Mouse (Mus musculus) forebrain, embryonic 11.5 days (tissue): ENCODE data around the gene Cldn5. TPM values are rescaled to one million over a fixed set of nuclear protein-coding genes. Genes with fewer than 3 reads are reported as not detected.

Source experiments
- ATAC-seq: fragments of 200-750 bp; cut with Nextera tagmentation; replicated peaks from 2 replicates; pipeline ENCODE4 v1.8.0; 2017; ENCODE audit warnings: moderate TSS enrichment; ENCODE audit not compliant: low FRiP score
- DNase-seq: peaks from one replicate; pipeline ENCODE4 v3.0.0-alpha.2; 2017; ENCODE audit warnings: low spot score
- H3K27ac ChIP-seq: fragments of 300-500 bp; sonication (generic); 2 replicates; pipeline ENCODE4 v1.5.1; 2014; ENCODE audit warnings: low read depth, low read length
- H3K27me3 ChIP-seq: fragments of 300-500 bp; sonication (generic); 2 replicates; pipeline ENCODE4 v1.6.1; 2014; ENCODE audit warnings: mild to moderate bottlenecking, low read length, mixed read lengths; ENCODE audit not compliant: control insufficient read depth, insufficient read depth
- H3K36me3 ChIP-seq: fragments of 300-500 bp; sonication (generic); 2 replicates; pipeline ENCODE4 v1.6.1; 2014; ENCODE audit warnings: mild to moderate bottlenecking, low read length, moderate library complexity, mixed read lengths; ENCODE audit not compliant: control insufficient read depth, insufficient read depth
- H3K4me1 ChIP-seq: fragments of 300-500 bp; sonication (generic); replicated peaks from 2 replicates; pipeline ENCODE4 v1.6.1; 2014; ENCODE audit warnings: low read length, mixed read lengths; ENCODE audit not compliant: control insufficient read depth, insufficient read depth
- H3K4me2 ChIP-seq: fragments of 300-500 bp; sonication (generic); 2 replicates; pipeline ENCODE4 v1.6.1; 2014; ENCODE audit warnings: low read depth, mild to moderate bottlenecking, low read length, moderate library complexity, mixed read lengths; ENCODE audit not compliant: severe bottlenecking
- H3K4me3 ChIP-seq: fragments of 300-500 bp; sonication (generic); 2 replicates; pipeline ENCODE4 v1.5.1; 2014; ENCODE audit warnings: low read depth, low read length
- H3K9ac ChIP-seq: fragments of 300-500 bp; sonication (generic); 2 replicates; pipeline ENCODE4 v1.6.1; 2014; ENCODE audit warnings: low read length
- H3K9me3 ChIP-seq: fragments of 300-500 bp; sonication (generic); 2 replicates; pipeline ENCODE4 v1.6.1; 2016; ENCODE audit warnings: low read length, mixed read lengths; ENCODE audit not compliant: control insufficient read depth
- WGBS: fragments of 180-500 bp; shearing (Covaris S2); extraction: QIAGEN DNeasy Blood & Tissue Kit; methylation state at CpG from one replicate; pipeline ENCODE4 v1.1.7; 2014; 5-methylcytosine and 5-hydroxymethylcytosine counted together
- polyA plus RNA-seq: library from polyadenylated mRNA; unstranded; fragments of >200 nt; fragmentation: Nextera tagmentation; extraction: Ambion mirVana; gene quantifications from 2 replicates; pipeline ENCODE4 v1.2.1, GENCODE M21; 2014

The Cldn5 gene
- polyA plus RNA-seq, 1 experiment from 2014 or later: 21.1 TPM

GRCm38 (mm10) chr16:18822356-18822755 lies 45.7 kb downstream of the Cldn5 start:
- Histone ChIP-seq H3K4me1 (no peaks in the 10 kb centered on the region), H3K9ac (no peak overlapping the region), H3K4me3 (no peak overlapping the region), H3K27ac (no peak overlapping the region), H3K4me2 (no peak overlapping the region), H3K36me3 (peaks cover 26% of the 10 kb centered on the region; the same call in 1 of the 2 replicates), H3K27me3 (no peaks in the 10 kb centered on the region), H3K9me3 (no peaks in the 10 kb centered on the region)
- ATAC-seq: no peak
- 90% methylated on average over 1 of the region's 1 CpGs for WGBS
- no peak for DNase-seq

- H3K36me3 ChIP-seq: peaks cover 26% of the 10 kb centered on the region; the same call in 1 of the 2 replicates
- ATAC-seq (no peak), DNase-seq (no peak)
- H3K9ac ChIP-seq: no peak overlapping the region
- WGBS: 79% methylated on average over 4 of the region's 4 CpGs
- H3K27ac ChIP-seq: no peak overlapping the region
- H3K4me2 ChIP-seq: no peak overlapping the region
- H3K4me3 ChIP-seq: no peak overlapping the region
- no peaks in the 10 kb centered on the region for H3K27me3 ChIP-seq
- H3K4me1 ChIP-seq: no peaks in the 10 kb centered on the region
- no peaks in the 10 kb centered on the region for H3K9me3 ChIP-seq
Observed at GRCm38 (mm10) chr16:18822925-18823324, 46.3 kb downstream of the Cldn5 start.

Other genes starting within 250 kb of the Cldn5 start
- 0.83 and 1.3 TPM in 2 replicates for gene Tbx1, start 186.2 kb upstream of the Cldn5 start, polyA plus RNA-seq
- 5.3 and 6.0 TPM in 2 replicates for gene Gp1bb, start 154.4 kb upstream of the Cldn5 start, polyA plus RNA-seq
- gene Gm49601, start 150.4 kb upstream of the Cldn5 start, polyA plus RNA-seq: 2.8 and 3.4 TPM in 2 replicates
- 44.2 and 48.2 TPM in 2 replicates for gene Sept5, start 146.9 kb upstream of the Cldn5 start, polyA plus RNA-seq
- gene Ufd1, start 34.9 kb downstream of the Cldn5 start, polyA plus RNA-seq: 87.5 and 102 TPM in 2 replicates
- gene Cdc45, start 35.1 kb downstream of the Cldn5 start, polyA plus RNA-seq: 75.8 and 82.0 TPM in 2 replicates
- 23.9 and 28.2 TPM in 2 replicates for gene 2510002D24Rik, start 59.7 kb downstream of the Cldn5 start, polyA plus RNA-seq
- gene Gm28539, start 59.7 kb downstream of the Cldn5 start, polyA plus RNA-seq: not detected in 2 replicates
- gene Mrpl40, start 100.0 kb downstream of the Cldn5 start, polyA plus RNA-seq: 99.7 and 101 TPM in 2 replicates
- 16.0 and 16.7 TPM in 2 replicates for gene Hira, start 100.2 kb downstream of the Cldn5 start, polyA plus RNA-seq